Mouse (Mus musculus): Measurements from ENCODE around the gene Egfl8. TPM values are rescaled to one million over a fixed set of nuclear protein-coding genes. Genes with fewer than 3 reads are reported as not detected.

Egfl8 gene
- polyA plus RNA-seq, 1 experiment from 2014 or later, result 4.4 TPM

- 82% methylated on average over 8 of the region's 8 CpGs for WGBS
- no peak overlapping the region for H3K4me3 ChIP-seq (ENCODE audit: low read depth, low read length)
Observed at GRCm38 (mm10) chr17:34583819-34584218, 32.0 kb downstream of the Egfl8 start.

GRCm38 (mm10) chr17:34583397-34583796 lies 32.4 kb downstream of the Egfl8 start:
- Histone ChIP-seq H3K27me3 (ENCODE audit: control insufficient read depth, insufficient read depth, low read length) (no peaks in the 10 kb centered on the region), H3K9me3 (ENCODE audit: control insufficient read depth, low read length) (no peaks in the 10 kb centered on the region), H3K4me3 (ENCODE audit: low read depth, low read length) (no peak overlapping the region), H3K27ac (replicated peaks) (no peak overlapping the region), H3K36me3 (ENCODE audit: control insufficient read depth, insufficient read depth, low read length) (no peaks in the 10 kb centered on the region), H3K4me1 (replicated peaks; ENCODE audit: control insufficient read depth, insufficient read depth) (0 out of 2 replicates have a peak, but pooled peaks cover 4% of the 10 kb centered on the region), H3K9ac (ENCODE audit: low read length) (no peak overlapping the region), H3K4me2 (replicated peaks; ENCODE audit: low read depth) (no peak overlapping the region)
- no peak for DNase-seq (ENCODE audit: low spot score)
- no peak for ATAC-seq (ENCODE audit: low FRiP score, low TSS enrichment)
- TF ChIP-seq CTCF (IDR thresholded peaks at IDR 0.05; ENCODE audit: low read depth), result no peak
- WGBS, result 55% methylated on average over 7 of the region's 7 CpGs

More at GRCm38 (mm10) chr17:34583819-34584218, 32.0 kb downstream of the Egfl8 start:
- Histone ChIP-seq H3K9me3 (ENCODE audit: control insufficient read depth, low read length) (no peaks in the 10 kb centered on the region), H3K36me3 (ENCODE audit: control insufficient read depth, insufficient read depth, low read length) (no peaks in the 10 kb centered on the region), H3K27me3 (ENCODE audit: control insufficient read depth, insufficient read depth, low read length) (no peaks in the 10 kb centered on the region), H3K9ac (ENCODE audit: low read length) (no peak overlapping the region), H3K4me2 (replicated peaks; ENCODE audit: low read depth) (no peak overlapping the region), H3K4me1 (replicated peaks; ENCODE audit: control insufficient read depth, insufficient read depth) (0 out of 2 replicates have a peak, but pooled peaks cover 4% of the 10 kb centered on the region), H3K27ac (replicated peaks) (no peak overlapping the region)
- ATAC-seq (ENCODE audit: low FRiP score, low TSS enrichment) (no peak), DNase-seq (ENCODE audit: low spot score) (no peak)
- TF ChIP-seq CTCF (IDR thresholded peaks at IDR 0.05; ENCODE audit: low read depth) (no peak), EP300 (optimal IDR thresholded peaks at IDR 0.05) (no peak)

- TF ChIP-seq CTCF (IDR thresholded peaks at IDR 0.05; ENCODE audit: low read depth) (no peak), EP300 (optimal IDR thresholded peaks at IDR 0.05) (no peak)
- Histone ChIP-seq H3K4me3 (ENCODE audit: low read depth, low read length) (no peak overlapping the region), H3K4me1 (replicated peaks; ENCODE audit: control insufficient read depth, insufficient read depth) (no peaks in the 10 kb centered on the region), H3K9me3 (ENCODE audit: control insufficient read depth, low read length) (no peaks in the 10 kb centered on the region), H3K27me3 (ENCODE audit: control insufficient read depth, insufficient read depth, low read length) (no peaks in the 10 kb centered on the region), H3K27ac (replicated peaks) (no peak overlapping the region), H3K9ac (ENCODE audit: low read length) (no peak overlapping the region), H3K36me3 (ENCODE audit: control insufficient read depth, insufficient read depth, low read length) (no peaks in the 10 kb centered on the region), H3K4me2 (replicated peaks; ENCODE audit: low read depth) (no peak overlapping the region)
- no peak for DNase-seq (ENCODE audit: low spot score)
- WGBS, result 85% methylated on average over 12 of the region's 12 CpGs
- ATAC-seq (ENCODE audit: low FRiP score, low TSS enrichment), result no peak
Observed at GRCm38 (mm10) chr17:34582528-34582927, 33.2 kb downstream of the Egfl8 start.

GRCm38 (mm10) chr17:34578070-34578469 lies 37.7 kb downstream of the Egfl8 start:
- Histone ChIP-seq H3K27me3 (ENCODE audit: control insufficient read depth, insufficient read depth, low read length) (no peaks in the 10 kb centered on the region), H3K27ac (replicated peaks) (no peak overlapping the region), H3K4me1 (replicated peaks; ENCODE audit: control insufficient read depth, insufficient read depth) (no peaks in the 10 kb centered on the region), H3K4me2 (replicated peaks; ENCODE audit: low read depth) (no peak overlapping the region), H3K36me3 (ENCODE audit: control insufficient read depth, insufficient read depth, low read length) (no peaks in the 10 kb centered on the region), H3K9ac (ENCODE audit: low read length) (no peak overlapping the region), H3K4me3 (ENCODE audit: low read depth, low read length) (no peak overlapping the region), H3K9me3 (ENCODE audit: control insufficient read depth, low read length) (no peaks in the 10 kb centered on the region)
- 92% methylated on average over 3 of the region's 3 CpGs for WGBS
- DNase-seq (ENCODE audit: low spot score), result no peak
- no peak for ATAC-seq (ENCODE audit: low FRiP score, low TSS enrichment)
- TF ChIP-seq EP300 (optimal IDR thresholded peaks at IDR 0.05) (no peak), CTCF (IDR thresholded peaks at IDR 0.05; ENCODE audit: low read depth) (no peak)

DNA sequence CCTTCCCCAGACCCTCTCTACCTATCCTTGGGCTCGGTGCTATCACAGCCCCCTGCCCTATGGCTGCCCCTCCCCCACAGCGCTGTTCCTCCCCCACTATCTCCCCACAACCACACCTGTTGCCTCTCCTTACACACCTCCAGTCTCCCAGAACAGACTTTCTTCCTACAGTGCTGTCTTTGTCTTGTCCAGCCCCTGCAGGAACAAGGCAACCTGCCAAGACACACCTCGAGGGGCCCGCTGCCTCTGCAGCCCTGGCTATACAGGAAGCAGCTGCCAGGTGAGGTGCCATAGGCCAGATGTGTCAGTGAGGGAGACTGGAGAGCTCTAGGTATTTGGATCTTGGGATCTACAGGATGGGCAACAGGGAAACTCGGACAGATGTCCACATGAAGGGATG lies 39.2 kb downstream of the Egfl8 start:
- TF ChIP-seq CTCF (IDR thresholded peaks at IDR 0.05; ENCODE audit: low read depth), result no peak
- no peak for TF ChIP-seq EP300 (optimal IDR thresholded peaks at IDR 0.05)
- Histone ChIP-seq H3K9ac (ENCODE audit: low read length) (no peak overlapping the region), H3K36me3 (ENCODE audit: control insufficient read depth, insufficient read depth, low read length) (no peaks in the 10 kb centered on the region), H3K4me3 (ENCODE audit: low read depth, low read length) (no peak overlapping the region), H3K4me1 (replicated peaks; ENCODE audit: control insufficient read depth, insufficient read depth) (no peaks in the 10 kb centered on the region), H3K27me3 (ENCODE audit: control insufficient read depth, insufficient read depth, low read length) (no peaks in the 10 kb centered on the region), H3K27ac (replicated peaks) (0 out of 2 replicates have a peak overlapping the region, but pooled peaks have one; percentile 13), H3K4me2 (replicated peaks; ENCODE audit: low read depth) (no peak overlapping the region), H3K9me3 (ENCODE audit: control insufficient read depth, low read length) (no peaks in the 10 kb centered on the region)
- ATAC-seq (ENCODE audit: low FRiP score, low TSS enrichment) (peak; percentile 24; the same call in 1 of the 2 replicates), DNase-seq (ENCODE audit: low spot score) (peak; percentile 55)
- WGBS, result 45% methylated on average over 5 of the region's 5 CpGs

DNA sequence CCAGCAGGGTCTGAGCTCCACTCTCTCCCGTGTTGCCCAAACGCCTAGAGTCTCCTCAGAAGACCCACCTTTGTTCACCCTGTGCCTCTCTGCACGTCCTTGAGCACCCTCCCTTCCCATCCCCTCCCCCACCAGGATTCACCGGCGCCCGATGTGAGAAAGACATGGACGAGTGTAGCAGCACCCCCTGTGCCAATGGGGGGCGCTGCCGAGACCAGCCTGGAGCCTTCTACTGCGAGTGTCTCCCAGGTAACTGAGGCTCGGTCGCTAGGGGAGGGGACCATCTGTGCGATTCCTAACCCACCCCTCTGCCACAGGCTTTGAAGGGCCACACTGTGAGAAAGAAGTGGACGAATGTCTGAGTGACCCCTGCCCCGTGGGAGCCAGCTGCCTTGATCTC lies 43.4 kb downstream of the Egfl8 start:
- H3K4me3 ChIP-seq (ENCODE audit: low read depth, low read length), result no peak overlapping the region
- no peaks in the 10 kb centered on the region for H3K4me1 ChIP-seq (replicated peaks; ENCODE audit: control insufficient read depth, insufficient read depth)
- 22% methylated on average over 15 of the region's 15 CpGs for WGBS
- no peak overlapping the region for H3K4me2 ChIP-seq (replicated peaks; ENCODE audit: low read depth)
- no peaks in the 10 kb centered on the region for H3K36me3 ChIP-seq (ENCODE audit: control insufficient read depth, insufficient read depth, low read length)
- H3K9me3 ChIP-seq (ENCODE audit: control insufficient read depth, low read length), result no peaks in the 10 kb centered on the region
- DNase-seq (ENCODE audit: low spot score), result no peak
- ATAC-seq (ENCODE audit: low FRiP score, low TSS enrichment), result no peak
- no peak overlapping the region for H3K27ac ChIP-seq (replicated peaks)
- TF ChIP-seq CTCF (IDR thresholded peaks at IDR 0.05; ENCODE audit: low read depth), result peak; percentile 33
- TF ChIP-seq EP300 (optimal IDR thresholded peaks at IDR 0.05), result no peak
- no peaks in the 10 kb centered on the region for H3K27me3 ChIP-seq (ENCODE audit: control insufficient read depth, insufficient read depth, low read length)
- H3K9ac ChIP-seq (ENCODE audit: low read length), result no peak overlapping the region

All from stomach, postnatal 0 days (tissue).